29 mouse cellular contexts compared by ENCODE assay signal in the genomic region with DNA sequence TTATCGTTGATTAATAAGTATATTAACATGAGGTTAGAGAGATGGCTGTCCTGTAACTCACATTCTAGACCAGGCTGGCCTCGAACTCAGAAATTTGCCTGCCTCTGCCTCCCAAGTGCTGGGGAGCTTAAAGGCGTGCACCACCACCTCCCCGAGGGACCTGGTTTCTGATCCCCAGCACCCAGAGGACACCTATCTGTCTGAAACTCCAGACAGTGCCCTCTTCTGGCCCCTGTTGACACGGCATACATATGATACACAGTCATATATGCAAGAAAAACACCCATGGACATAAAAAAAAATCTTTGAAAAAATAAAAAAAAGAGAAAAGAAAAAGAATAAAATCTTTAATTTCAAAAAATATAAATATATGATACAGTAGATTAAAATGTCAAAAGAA. TPM values are rescaled to one million over a fixed set of nuclear protein-coding genes. Genes with fewer than 3 reads are reported as not detected.
DNase-seq lines count a peak whose midpoint lies in the region; ATAC-seq and TF ChIP-seq lines count a peak whose summit lies in the region.
"Had no signal": no experiment of that assay in that cellular context is flagged by ENCODE, and none has a peak within 500 bp of the region (broad histone marks: within the 10 kb centered on the region; RNA-seq: fewer than 3 reads in every experiment).

No protein-coding gene starts in this region.

- ATAC-seq in liver, postnatal 0 days: no peak
- ATAC-seq in liver, embryonic 12.5 days: no peak
- ATAC-seq in erythroblast, adult 5-6 weeks (replicated peaks; ENCODE audit: low FRiP score, poor library complexity, severe bottlenecking): no peak
- ATAC-seq in frontal cortex, adult (ENCODE audit: low TSS enrichment): no peak
- ATAC-seq: forebrain, embryonic 16.5 days; midbrain, embryonic 15.5 days had no signal

- TF ChIP-seq CTCF in liver, postnatal 0 days (IDR thresholded peaks at IDR 0.05; ENCODE audit: low read depth): 0 out of 2 replicates have a peak, but pooled peaks have one; percentile 7
- TF ChIP-seq CTCF in olfactory bulb, adult 2 months (IDR thresholded peaks at IDR 0.05; ENCODE audit: insufficient read depth, low read depth, low read length): 0 out of 2 replicates have a peak, but pooled peaks have one; percentile 8

- DNase-seq in liver, postnatal 0 days: no peak
- DNase-seq in B cell, adult 2 months: peak; percentile 15 to 21
- DNase-seq in R1 (ENCODE audit: low read depth, low spot score): peak; percentile 16
- DNase-seq in retina, postnatal 1 day: no peak
- DNase-seq: cerebellum, adult 11 months; cerebellum, adult 9-11 months; gastrocnemius, postnatal 14 days; heart, adult 18-20 months; heart, postnatal 14 days; kidney, adult 2 months; layer of hippocampus, adult 9-11 months; liver; lung, adult 2 months; lung, postnatal 36 days; spleen, adult 18-20 months; thymus, postnatal 25 days had no signal

- 75% methylated on average over 5 of the region's 5 CpGs for WGBS in liver, postnatal 0 days (ENCODE audit: insufficient replicate concordance)
- WGBS in liver, embryonic 12.5 days (ENCODE audit: insufficient replicate concordance): 66% methylated on average over 5 of the region's 5 CpGs
- 95% methylated on average over 5 of the region's 5 CpGs for WGBS in olfactory bulb, adult 2 months

- H3K4me1 ChIP-seq in liver, postnatal 0 days (ENCODE audit: insufficient read depth): no peaks in the 10 kb centered on the region
- no peaks in the 10 kb centered on the region for H3K4me1 ChIP-seq in liver, embryonic 12.5 days
- no peaks in the 10 kb centered on the region for H3K4me1 ChIP-seq in olfactory bulb, adult 2 months (ENCODE audit: control insufficient read depth, insufficient read depth, low read length)
- H3K4me1 ChIP-seq: embryonic facial prominence, embryonic 10.5 days; hindbrain, embryonic 12.5 days; limb, embryonic 10.5 days; midbrain, embryonic 15.5 days; neural tube, embryonic 12.5 days had no signal

- no peak overlapping the region for H3K9ac ChIP-seq in liver, postnatal 0 days (replicated peaks)
- H3K9ac ChIP-seq in liver, embryonic 12.5 days: no peak overlapping the region
- H3K9ac ChIP-seq: heart, embryonic 13.5 days; hindbrain, embryonic 12.5 days; midbrain, embryonic 15.5 days; neural tube, embryonic 12.5 days had no signal

- TF ChIP-seq POLR2A in olfactory bulb, adult 2 months (IDR thresholded peaks at IDR 0.05; ENCODE audit: insufficient read depth, low read depth, low read length): no peak

- H3K9me3 ChIP-seq in liver, postnatal 0 days (ENCODE audit: low read length): no peaks in the 10 kb centered on the region
- no peaks in the 10 kb centered on the region for H3K9me3 ChIP-seq in liver, embryonic 12.5 days (replicated peaks)
- H3K9me3 ChIP-seq: embryonic facial prominence, embryonic 10.5 days; forebrain, embryonic 10.5 days; heart, embryonic 13.5 days; hindbrain, embryonic 12.5 days; limb, embryonic 10.5 days; midbrain, embryonic 15.5 days; neural tube, embryonic 12.5 days had no signal

- no peak overlapping the region for H3K4me2 ChIP-seq in liver, postnatal 0 days (ENCODE audit: low read depth, low read length)
- no peak overlapping the region for H3K4me2 ChIP-seq in liver, embryonic 12.5 days
- H3K4me2 ChIP-seq: heart, embryonic 13.5 days; hindbrain, embryonic 12.5 days; midbrain, embryonic 15.5 days; neural tube, embryonic 12.5 days had no signal

- no peaks in the 10 kb centered on the region for H3K36me3 ChIP-seq in liver, postnatal 0 days (replicated peaks; ENCODE audit: insufficient read depth, low read length)
- no peaks in the 10 kb centered on the region for H3K36me3 ChIP-seq in liver, embryonic 12.5 days
- H3K36me3 ChIP-seq: embryonic facial prominence, embryonic 10.5 days; forebrain, embryonic 10.5 days; heart, embryonic 13.5 days; hindbrain, embryonic 12.5 days; limb, embryonic 10.5 days; midbrain, embryonic 15.5 days; neural tube, embryonic 12.5 days had no signal

- TF ChIP-seq EP300 in liver, postnatal 0 days (IDR thresholded peaks at IDR 0.05; ENCODE audit: low read depth): no peak

- H3K4me3 ChIP-seq in liver, postnatal 0 days (ENCODE audit: low read depth, low read length): no peak overlapping the region
- H3K4me3 ChIP-seq in liver, embryonic 12.5 days: no peak overlapping the region
- no peak overlapping the region for H3K4me3 ChIP-seq in olfactory bulb, adult 2 months (ENCODE audit: insufficient read depth, low read depth, low read length)
- H3K4me3 ChIP-seq: embryonic facial prominence, embryonic 10.5 days; forebrain, embryonic 10.5 days; heart, embryonic 13.5 days; hindbrain, embryonic 12.5 days; limb, embryonic 10.5 days; midbrain, embryonic 15.5 days; neural tube, embryonic 12.5 days had no signal

- no peak overlapping the region for H3K27ac ChIP-seq in liver, postnatal 0 days (ENCODE audit: low read depth)
- H3K27ac ChIP-seq in liver, embryonic 12.5 days: no peak overlapping the region
- H3K27ac ChIP-seq in olfactory bulb, adult 2 months (ENCODE audit: insufficient read depth, low read depth, low read length): no peak overlapping the region
- H3K27ac ChIP-seq: embryonic facial prominence, embryonic 10.5 days; forebrain, embryonic 10.5 days; heart, embryonic 13.5 days; hindbrain, embryonic 12.5 days; kidney, postnatal 0 days; limb, embryonic 10.5 days; midbrain, embryonic 15.5 days; neural tube, embryonic 12.5 days had no signal

- H3K27me3 ChIP-seq in liver, postnatal 0 days (ENCODE audit: insufficient read depth, low read length): no peaks in the 10 kb centered on the region
- no peaks in the 10 kb centered on the region for H3K27me3 ChIP-seq in liver, embryonic 12.5 days (replicated peaks)
- H3K27me3 ChIP-seq: heart, embryonic 13.5 days; hindbrain, embryonic 12.5 days; midbrain, embryonic 15.5 days; neural tube, embryonic 12.5 days had no signal

RNA-seq across cellular contexts. Expression of a gene that starts 8.7 kb away (rescaled TPM):
- 2.1 and 2.4 TPM in 2 replicates for polyA plus RNA-seq in liver, postnatal 0 days (2015; fragmentation: Nextera tagmentation; extraction: Ambion mirVana)
- polyA plus RNA-seq in liver, embryonic 12.5 days (2016; fragmentation: Nextera tagmentation; extraction: Ambion mirVana): 3.3 and 3.9 TPM in 2 replicates
- polyA plus RNA-seq in olfactory bulb, adult 2 months (2012; ENCODE audit: insufficient read depth, insufficient read length, low replicate concordance, missing spikeins): not detected in 2 replicates
- 1.3 and 4.6 TPM in 2 replicates for total RNA-seq in erythroblast, adult 5-6 weeks (2015; ENCODE audit: low replicate concordance)
- 2.8 and 3.2 TPM in 2 replicates for total RNA-seq in erythroblast, adult 5-6 weeks (2017; ENCODE audit: low replicate concordance)

RNA-seq across cellular contexts. Expression of a gene that starts 22.8 kb away (rescaled TPM):
- polyA plus RNA-seq in liver, postnatal 0 days (2015; fragmentation: Nextera tagmentation; extraction: Ambion mirVana): 48.0 and 53.8 TPM in 2 replicates
- 61.9 and 64.2 TPM in 2 replicates for polyA plus RNA-seq in liver, embryonic 12.5 days (2016; fragmentation: Nextera tagmentation; extraction: Ambion mirVana)
- not detected in 2 replicates for polyA plus RNA-seq in olfactory bulb, adult 2 months (2012; ENCODE audit: insufficient read depth, insufficient read length, low replicate concordance, missing spikeins)
- total RNA-seq in erythroblast, adult 5-6 weeks (2015; ENCODE audit: low replicate concordance): 14.4 and 17.9 TPM in 2 replicates
- total RNA-seq in erythroblast, adult 5-6 weeks (2017; ENCODE audit: low replicate concordance): 2.2 and 6.2 TPM in 2 replicates

RNA-seq across cellular contexts. Expression of a gene that starts 36.1 kb away (rescaled TPM):
- polyA plus RNA-seq in liver, postnatal 0 days (2015; fragmentation: Nextera tagmentation; extraction: Ambion mirVana): 39.9 and 42.5 TPM in 2 replicates
- polyA plus RNA-seq in liver, embryonic 12.5 days (2016; fragmentation: Nextera tagmentation; extraction: Ambion mirVana): 108 and 119 TPM in 2 replicates
- not detected in 2 replicates for polyA plus RNA-seq in olfactory bulb, adult 2 months (2012; ENCODE audit: insufficient read depth, insufficient read length, low replicate concordance, missing spikeins)
- total RNA-seq in erythroblast, adult 5-6 weeks (2015; ENCODE audit: low replicate concordance): 15.8 and 25.3 TPM in 2 replicates
- 14.0 and 22.4 TPM in 2 replicates for total RNA-seq in erythroblast, adult 5-6 weeks (2017; ENCODE audit: low replicate concordance)

Comparison
In these comparisons a context has a peak if more than half of its experiments do, and no peak if none do; other contexts are left out.
1. DNase-seq: peak in B cell, adult 2 months (2 of 2) and R1 (single experiment); none in liver, postnatal 0 days (single experiment) and retina, postnatal 1 day (single experiment).
2. RNA of a gene that starts 22.8 kb away (polyA plus RNA-seq): 61.9 to 64.2 TPM in liver, embryonic 12.5 days and 48.0 to 53.8 TPM in liver, postnatal 0 days; not detected in olfactory bulb, adult 2 months; every median in the first group is over 10 times any median in the second.